Mouse (Mus musculus) adrenal gland, postnatal 25 days (tissue): Measurements from ENCODE around the gene Fam78a. TPM values are rescaled to one million over a fixed set of nuclear protein-coding genes. Genes with fewer than 3 reads are reported as not detected.
"Not testable (repeated sequence)": the region's sequence is repeated elsewhere in the genome, so short reads cannot be mapped to it uniquely, and the experiment has no call there.

Experiments used
- DNase-seq: peaks from one replicate; pipeline ENCODE4 v3.0.0; 2021; ENCODE audit warnings: mixed read lengths
- microRNA-seq, 2 experiments: library from miRNA; unstranded; fragments of <30 nt; microRNA quantifications; one replicate each; pipeline ENCODE4 v1.2.0; 2021
- total RNA-seq: library from RNA; stranded (reverse); gene quantifications from 2 replicates; pipeline ENCODE4 v1.2.3, GENCODE M21; 2021

Gene Fam78a
- total RNA-seq, 1 experiment from 2014 or later, result 8.9 TPM

DNA sequence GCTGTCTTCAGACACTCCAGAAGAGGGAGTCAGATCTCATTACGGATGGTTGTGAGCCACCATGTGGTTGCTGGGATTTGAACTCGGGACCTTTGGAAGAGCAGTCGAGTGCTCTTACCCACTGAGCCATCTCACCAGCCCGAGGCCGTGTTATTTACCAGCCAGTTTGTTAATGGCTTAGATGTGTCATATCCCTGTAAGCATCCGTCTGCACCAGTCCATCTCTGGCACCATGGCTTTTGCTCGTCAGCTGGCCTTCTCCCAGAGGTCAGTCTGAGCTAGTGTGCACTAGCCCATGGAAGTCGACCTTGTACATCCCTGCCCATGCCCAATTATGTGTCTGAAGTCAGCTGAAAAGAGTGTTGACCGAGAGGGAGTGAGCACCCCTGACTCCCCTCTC, 44.0 kb downstream of the Fam78a start:
- not testable (repeated sequence) for DNase-seq

DNA sequence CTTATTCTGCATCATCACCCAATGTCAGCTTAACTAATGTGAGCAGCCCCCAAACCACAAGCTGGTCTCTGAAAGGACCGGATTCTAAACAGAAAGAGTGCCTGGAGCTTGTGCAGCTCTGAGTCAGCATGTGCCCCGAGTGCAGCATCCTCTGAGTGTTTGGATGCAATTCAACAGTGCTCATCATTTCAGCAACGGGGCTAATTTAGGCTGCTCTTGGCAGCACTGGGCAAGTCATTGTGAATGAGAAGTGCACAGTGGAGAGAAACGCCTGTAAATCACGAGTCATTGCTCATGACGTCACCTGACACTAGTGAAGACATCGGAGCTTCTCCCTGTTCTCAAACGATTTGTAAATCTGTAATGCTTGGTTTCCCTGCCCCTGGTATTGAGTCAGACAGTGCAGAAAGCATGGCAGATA, 46.0 kb downstream of the Fam78a start:
- no peak for DNase-seq

DNA sequence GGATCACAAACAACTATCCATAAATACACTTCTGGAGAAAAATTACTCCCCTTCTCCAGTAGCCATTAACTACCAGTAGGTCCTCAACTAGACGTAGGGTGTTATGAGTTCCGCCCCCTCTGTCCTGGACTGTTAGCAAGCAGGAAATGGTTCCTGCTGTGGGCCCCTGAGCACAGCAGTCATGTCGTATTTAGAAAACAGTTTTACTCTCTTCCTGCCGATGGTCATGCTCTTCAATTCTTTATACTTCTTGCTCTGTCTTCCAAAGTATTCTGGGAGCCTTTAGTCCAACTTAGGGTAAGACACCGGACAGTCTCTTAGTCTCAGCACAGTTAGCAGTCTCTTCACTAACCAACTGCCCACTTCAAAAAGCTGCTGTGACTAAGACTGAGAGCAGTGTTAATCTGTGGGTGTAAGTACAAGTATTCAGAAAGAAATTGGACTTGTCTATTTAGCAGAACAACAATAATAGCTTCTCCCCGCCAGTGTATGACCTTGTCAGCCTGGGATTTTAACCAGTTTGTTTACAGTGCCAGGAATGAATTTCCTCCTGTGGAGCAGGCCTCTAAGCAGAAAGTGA, 47.3 kb downstream of the Fam78a start:
- no peak for DNase-seq

DNA sequence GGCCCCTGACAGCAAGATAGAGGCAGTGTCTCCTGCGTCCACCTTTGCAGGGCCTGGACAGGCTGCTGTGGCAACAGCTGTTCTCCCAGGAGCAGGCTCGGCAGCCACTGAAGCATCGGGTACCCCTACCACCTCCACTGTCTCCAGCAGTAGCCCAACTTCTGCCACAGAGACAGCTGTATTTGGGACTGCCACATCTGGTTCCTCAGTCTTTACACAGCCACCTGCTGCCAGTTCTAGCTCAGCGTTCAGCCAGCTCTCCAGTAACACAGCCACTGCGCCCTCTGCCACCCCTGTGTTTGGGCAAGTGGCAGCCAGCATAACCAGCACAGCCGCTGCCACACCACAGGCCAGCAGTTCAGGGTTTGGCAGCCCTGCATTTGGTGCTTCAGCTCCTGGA, 50.5 kb downstream of the Fam78a start:
- DNase-seq, result no peak

DNA sequence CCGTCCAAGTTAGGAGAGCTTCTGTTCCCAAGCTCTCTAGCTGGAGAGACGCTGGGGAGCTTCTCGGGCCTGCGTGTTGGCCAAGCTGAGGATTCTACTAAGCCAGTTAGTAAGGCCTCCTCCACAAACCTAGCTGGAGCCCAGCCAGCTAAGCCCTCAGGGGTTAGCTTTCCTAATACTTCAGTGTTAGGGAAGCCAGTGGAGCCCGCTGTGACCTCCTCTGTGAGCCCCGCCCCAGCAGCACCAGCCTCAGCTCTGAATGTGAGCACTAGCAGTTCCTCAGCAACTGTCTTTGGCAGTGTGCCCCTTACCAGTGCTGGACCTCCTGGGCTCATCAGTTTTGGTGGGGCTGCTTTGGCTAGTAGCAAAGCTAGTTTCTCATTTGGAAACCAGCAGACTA, 51.2 kb downstream of the Fam78a start:
- peak; percentile 58 for DNase-seq

DNA sequence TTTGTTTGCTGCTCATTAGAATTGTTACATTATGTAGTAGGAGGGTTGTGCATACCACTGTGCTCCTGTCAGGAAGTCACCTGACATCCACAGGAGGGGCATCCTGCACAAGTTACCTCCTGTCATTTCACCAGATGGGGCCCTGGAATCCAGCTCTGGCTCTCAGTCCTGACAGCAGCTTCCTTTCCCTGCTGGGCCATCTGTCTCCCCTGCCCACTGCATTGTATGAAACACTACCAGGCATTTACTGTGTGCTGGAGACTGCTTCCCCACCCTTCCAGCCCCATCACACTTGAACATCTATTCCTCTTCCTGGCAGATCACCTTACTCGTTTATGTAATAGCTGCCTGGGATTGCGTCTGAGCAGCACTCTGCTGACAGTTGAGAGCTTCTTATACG, 55.0 kb downstream of the Fam78a start:
- DNase-seq, result no peak

DNA sequence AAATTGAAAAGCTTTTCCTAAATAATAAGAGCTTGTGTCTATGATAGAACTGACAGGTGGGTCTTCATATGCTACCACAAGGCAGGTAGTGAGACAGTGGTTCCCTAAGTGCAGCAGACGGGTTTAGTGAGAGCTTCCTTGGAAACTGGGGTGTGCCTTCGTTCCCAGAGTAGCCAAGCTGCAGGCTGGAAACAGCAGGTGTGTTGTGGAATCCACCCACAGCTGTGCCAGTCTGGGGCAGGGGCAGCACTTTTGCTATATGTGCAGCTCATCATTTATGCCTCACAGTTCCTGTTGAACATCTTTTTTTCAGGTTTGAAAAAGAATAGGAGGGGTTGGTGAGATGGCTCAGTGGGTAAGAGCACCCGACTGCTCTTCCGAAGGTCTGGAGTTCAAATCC, 60.3 kb downstream of the Fam78a start:
- DNase-seq, result no peak

DNA sequence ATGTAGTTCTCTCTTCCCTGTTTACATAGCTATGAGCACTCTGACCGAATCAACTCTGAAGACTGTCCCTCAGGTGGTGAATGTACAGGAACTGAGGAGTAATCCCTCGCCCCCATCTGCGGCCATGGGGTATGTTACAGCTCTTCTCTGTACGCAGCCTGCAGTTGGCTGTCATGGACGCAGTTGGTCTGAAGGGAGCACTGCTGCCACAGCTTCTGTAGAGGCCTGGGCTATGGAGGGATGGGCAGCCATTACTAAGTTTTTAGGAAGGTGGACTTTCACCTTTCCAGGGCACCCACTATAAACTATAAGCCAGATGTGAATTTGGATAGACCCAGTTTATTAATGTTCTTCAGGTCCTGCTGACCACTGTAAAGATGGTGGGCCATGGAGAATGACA, 64.4 kb downstream of the Fam78a start:
- no peak for DNase-seq

DNA sequence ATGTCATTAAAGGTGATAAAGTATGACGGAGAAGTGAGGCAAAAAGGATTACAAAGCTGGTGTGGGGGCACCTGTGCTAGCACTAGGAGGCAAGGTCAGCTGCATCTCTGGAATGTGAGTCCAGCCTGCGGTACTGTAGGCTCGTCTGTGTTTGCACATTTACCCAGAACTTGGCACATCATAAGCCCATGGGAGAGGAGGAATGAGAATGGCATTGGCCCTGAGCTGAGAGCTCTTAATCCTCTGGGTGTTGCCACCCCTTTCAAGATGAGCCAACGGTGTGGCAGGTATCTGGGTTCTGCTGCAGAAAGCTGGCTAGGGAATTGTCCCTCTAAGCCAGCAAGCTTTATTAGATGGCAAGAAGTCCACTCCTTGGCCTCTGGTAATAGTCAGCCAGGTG, 65.0 kb downstream of the Fam78a start:
- no peak for DNase-seq

DNA sequence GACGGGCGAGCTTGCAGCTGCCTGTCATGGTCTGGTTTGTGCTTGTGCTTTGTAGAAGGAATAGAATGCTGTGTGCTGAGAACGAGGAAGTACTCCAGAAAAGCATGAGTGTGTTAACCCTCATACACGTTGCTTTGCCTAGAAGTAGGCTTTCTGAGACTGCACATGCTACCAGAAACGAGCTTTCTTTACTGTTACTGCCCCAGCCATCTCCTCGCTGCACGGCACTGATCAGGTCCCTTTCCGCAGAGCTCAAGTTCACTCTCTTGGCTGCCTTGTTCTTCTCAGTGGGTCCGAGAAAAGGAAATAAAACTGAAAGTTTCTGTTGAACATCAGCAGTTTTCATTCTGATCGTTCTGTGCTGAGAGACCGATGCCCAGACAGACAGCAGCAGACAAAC, 75.9 kb downstream of the Fam78a start:
- no peak for DNase-seq

DNA sequence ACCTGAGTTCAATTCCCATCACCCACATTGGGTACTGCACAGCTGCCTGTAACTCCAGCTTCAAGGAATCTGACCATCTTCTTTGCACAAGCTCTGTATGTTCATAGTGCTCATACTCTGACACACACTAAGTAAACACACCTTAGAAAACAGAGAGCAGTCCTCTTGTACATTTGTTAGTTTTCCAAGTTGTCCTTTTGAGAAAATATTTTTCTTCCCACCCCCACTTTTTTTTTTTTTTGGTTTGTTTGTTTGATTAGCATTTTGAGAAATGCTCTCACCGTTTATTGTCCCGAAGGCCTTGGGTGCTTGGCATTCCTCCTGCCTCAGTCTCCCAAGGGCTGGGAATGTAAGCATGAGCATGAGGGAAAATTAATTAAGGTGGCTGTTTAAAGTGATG, 76.3 kb downstream of the Fam78a start:
- DNase-seq, result no peak

Small RNAs within 50 kb of the gene (microRNA-seq; reads per million reads assigned to microRNA genes)
- gene Mir7674, result 0.34 to 2.5 reads per million in 2 experiments

Other genes starting within 250 kb of the Fam78a start
- gene Fibcd1, start 238.9 kb downstream of the Fam78a start, total RNA-seq, result 0.06 TPM in 1 of 2 replicates, not detected in the other
- gene Lamc3, start 197.6 kb downstream of the Fam78a start, total RNA-seq, result 12.8 and 15.9 TPM in 2 replicates
- gene Aif1l, start 134.7 kb downstream of the Fam78a start, total RNA-seq, result 7.1 and 11.0 TPM in 2 replicates
- gene Nup214, start 110.4 kb downstream of the Fam78a start, total RNA-seq, result 73.5 and 77.2 TPM in 2 replicates
- gene Plpp7, start 10.7 kb upstream of the Fam78a start, total RNA-seq, result 6.9 TPM in 2 replicates
- gene Prrc2b, start 66.2 kb upstream of the Fam78a start, total RNA-seq, result 112 and 128 TPM in 2 replicates
- gene Pomt1, start 151.7 kb upstream of the Fam78a start, total RNA-seq, result 47.0 and 54.2 TPM in 2 replicates
- 120 and 132 TPM in 2 replicates for gene Uck1, start 175.3 kb upstream of the Fam78a start, total RNA-seq
- gene Golga2, start 202.5 kb upstream of the Fam78a start, total RNA-seq, result 65.1 and 87.7 TPM in 2 replicates
- gene Swi5, start 203.2 kb upstream of the Fam78a start, total RNA-seq, result 276 and 297 TPM in 2 replicates